Mouse (Mus musculus): ENCODE results near the gene Dpysl5.
"Not testable (repeated sequence)": the region's sequence is repeated elsewhere in the genome, so short reads cannot be mapped to it uniquely, and the experiment has no call there.

The Dpysl5 gene

GRCm38 (mm10) chr5:30711147-30712001 lies at the start of gene Dpysl5:
Dpysl5 (plus strand) TSS chr5:30711564.
- DNase-seq (ENCODE audit: low read depth, low spot score): peak; percentile 97

DNA sequence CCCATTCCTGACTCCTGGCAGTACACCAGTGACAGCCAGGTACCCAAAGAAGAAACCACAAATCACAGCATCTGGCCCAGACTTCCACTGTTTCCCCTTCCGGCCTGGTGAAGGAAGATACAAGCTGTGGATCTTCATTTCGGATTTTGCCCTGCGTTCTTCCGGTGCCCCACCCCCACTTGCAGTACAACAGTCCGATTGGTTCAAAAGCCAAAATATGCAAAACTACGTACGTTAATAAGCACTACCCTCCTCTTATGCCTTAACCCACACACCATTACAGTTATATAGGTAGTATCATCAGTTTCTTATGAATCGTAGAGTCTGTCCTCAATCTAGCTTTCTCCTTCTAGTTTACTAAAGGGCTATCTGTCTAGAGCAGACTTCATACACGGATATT lies 46.0 kb upstream of the Dpysl5 start:
- DNase-seq (ENCODE audit: low read depth, low spot score): no peak

GRCm38 (mm10) chr5:30665968-30666367 lies 45.4 kb upstream of the Dpysl5 start:
- peak; percentile 78 for DNase-seq (ENCODE audit: low read depth, low spot score)

DNA sequence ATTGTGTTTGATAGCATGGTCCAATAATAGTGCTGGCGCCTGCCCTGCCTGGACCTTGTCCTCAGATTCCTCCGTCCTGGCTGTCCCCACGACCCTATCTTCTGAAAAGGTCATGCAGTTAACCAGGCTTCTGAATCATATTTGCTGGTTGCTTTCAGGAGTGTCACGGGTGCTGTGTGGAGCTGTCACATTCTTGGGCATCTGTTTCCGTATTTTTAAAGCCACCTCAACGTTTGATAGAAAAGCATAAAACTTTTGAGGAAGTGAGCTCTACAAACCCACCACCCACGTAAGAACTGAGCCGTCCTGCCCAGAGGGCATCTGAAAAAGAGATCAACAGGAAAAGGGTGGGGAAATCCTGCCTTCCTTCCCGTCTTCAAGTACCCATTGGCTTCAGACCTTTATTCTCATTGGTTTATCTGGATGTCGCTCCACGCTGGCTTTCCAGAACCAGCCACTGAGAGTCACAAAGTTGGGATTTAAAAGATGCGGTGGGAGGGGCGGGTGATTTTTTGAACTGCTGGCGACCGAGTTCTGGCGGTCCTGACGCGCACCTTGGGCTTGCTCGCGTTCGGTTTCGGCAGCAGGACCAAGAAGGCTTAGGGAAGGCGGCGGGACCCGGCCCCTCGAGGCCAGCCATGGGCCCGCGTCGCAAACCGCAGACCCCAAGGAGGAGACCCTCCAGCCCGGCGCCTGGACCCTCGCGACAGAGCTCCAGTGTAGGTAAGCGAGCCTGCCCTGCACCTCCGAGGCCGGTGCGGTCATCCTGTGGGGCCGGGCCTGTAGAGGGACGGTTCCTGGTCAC lies 44.8 kb upstream of the Dpysl5 start, which contains the start of gene Cenpa:
Cenpa (plus strand) TSS at position 387 of the 805 bp plus-strand sequence.
- DNase-seq (ENCODE audit: low read depth, low spot score): peak; percentile 98

GRCm38 (mm10) chr5:30667215-30667614 lies 44.1 kb upstream of the Dpysl5 start:
- DNase-seq (ENCODE audit: low read depth, low spot score): no peak

DNA sequence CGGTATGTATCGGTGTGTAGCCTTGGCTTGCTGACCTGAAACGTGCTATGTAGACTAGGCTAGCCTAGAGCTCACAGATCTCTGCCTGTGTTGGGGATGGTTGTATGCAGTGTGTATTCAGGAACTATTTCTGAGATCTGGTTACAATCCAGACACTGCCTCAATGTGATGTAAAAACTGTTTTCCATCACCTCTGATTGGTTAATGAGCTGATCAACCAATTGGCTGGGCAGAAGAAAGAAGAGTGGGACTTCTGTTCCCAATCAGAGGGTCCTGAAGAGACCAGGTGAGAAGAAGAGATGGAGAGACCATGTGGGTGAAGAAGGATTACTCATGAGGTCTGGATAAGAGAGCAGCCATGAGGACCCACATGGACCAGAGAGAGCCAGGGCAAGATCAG lies 43.7 kb upstream of the Dpysl5 start:
- no peak for DNase-seq (ENCODE audit: low read depth, low spot score)

- DNase-seq (ENCODE audit: low read depth, low spot score): no peak
Measured at GRCm38 (mm10) chr5:30668637-30669495, 42.5 kb upstream of the Dpysl5 start.

GRCm38 (mm10) chr5:30669496-30669830 lies 41.9 kb upstream of the Dpysl5 start:
- DNase-seq (ENCODE audit: low read depth, low spot score): no peak

GRCm38 (mm10) chr5:30670091-30670490 lies 41.3 kb upstream of the Dpysl5 start:
- no peak for DNase-seq (ENCODE audit: low read depth, low spot score)

GRCm38 (mm10) chr5:30674001-30674400 lies 37.4 kb upstream of the Dpysl5 start:
- DNase-seq (ENCODE audit: low read depth, low spot score): no peak

DNA sequence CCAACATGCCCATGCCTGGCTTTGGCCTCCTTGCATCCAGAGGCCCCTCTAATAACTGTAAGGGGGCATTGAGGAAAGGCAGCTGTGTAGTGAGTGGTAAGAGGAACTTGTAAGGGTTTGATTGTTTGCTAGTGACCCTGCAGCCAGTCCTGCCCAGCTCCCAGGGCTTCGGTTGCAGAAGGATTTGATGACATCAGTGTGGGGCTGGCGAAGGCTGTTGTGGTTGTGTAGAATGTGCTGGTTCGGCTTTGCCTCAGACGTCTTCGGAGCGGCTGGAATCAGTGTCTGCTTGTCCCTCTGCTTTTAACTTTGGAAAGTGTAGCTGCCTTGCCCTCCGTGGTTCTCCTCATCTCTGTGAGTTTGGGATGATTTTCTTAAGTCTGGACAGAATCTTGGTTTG lies 34.6 kb upstream of the Dpysl5 start:
- no peak for DNase-seq (ENCODE audit: low read depth, low spot score)

GRCm38 (mm10) chr5:30678069-30678468 lies 33.3 kb upstream of the Dpysl5 start:
- not testable (repeated sequence) for DNase-seq (ENCODE audit: low read depth, low spot score)

DNA sequence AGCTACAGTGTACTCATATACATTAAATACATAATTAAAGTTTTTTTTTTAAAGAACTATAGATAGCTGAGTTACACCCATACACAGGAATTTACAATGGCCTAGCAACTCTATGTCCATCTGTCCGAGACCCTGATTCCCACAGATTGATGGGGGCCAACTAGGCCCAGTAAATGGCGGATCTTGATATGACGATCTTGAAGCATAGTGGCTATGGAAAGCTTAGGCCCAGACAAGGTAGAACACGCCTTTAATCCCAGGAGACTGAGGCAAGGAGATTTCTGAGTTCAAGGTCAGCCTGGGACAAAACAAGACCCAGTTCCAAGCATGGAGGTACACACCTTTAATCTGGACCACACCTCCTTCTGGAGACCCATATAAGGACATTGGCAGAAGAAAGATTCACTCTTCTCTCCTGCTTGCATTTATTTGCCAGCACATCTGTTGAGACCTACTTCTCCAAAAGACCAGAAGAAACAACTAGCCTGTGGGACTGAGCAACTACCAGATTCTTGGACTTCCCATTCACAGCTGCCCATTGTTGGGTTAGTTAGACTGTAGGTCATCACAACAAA lies 32.6 kb upstream of the Dpysl5 start:
- no peak for DNase-seq (ENCODE audit: low read depth, low spot score)

DNA sequence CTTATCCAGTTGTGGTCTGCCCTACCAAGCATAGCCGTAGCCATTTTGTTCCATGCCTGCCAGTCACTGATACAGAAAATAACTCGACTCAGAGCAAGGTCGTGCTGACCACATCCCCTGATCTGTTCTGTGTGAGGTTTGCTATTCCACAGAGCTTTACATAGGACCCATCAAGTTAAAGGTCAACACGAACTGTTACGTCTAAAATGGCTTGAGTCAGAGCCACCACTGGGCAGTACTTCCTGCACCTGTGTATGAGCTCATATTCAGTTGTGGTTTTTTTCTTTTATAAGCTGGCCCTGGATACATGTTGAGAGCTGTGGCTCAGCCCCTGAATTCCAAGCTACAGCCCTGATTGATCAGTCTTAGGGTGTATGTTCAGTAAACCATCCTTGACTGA lies 31.8 kb upstream of the Dpysl5 start:
- no peak for DNase-seq (ENCODE audit: low read depth, low spot score)

DNA sequence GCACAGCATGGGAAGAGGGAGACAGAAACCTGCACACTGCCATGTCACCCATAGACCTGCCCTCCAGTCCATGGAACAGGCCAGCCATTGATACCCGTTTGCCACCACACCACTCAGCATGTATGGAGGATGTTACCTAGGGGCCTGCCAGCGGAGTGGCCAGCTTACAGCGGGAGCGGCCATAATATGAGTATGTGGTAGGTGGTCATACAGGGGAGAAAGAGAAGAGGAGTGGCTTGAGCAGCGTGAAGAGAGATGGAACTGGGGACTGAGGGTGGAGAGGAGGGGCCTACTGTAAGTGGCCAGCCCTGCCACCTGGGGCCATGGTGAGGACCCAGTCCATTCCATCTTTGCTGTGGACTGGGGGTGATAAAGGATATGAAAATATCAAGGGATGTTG lies 29.4 kb upstream of the Dpysl5 start:
- DNase-seq (ENCODE audit: low read depth, low spot score): no peak

DNA sequence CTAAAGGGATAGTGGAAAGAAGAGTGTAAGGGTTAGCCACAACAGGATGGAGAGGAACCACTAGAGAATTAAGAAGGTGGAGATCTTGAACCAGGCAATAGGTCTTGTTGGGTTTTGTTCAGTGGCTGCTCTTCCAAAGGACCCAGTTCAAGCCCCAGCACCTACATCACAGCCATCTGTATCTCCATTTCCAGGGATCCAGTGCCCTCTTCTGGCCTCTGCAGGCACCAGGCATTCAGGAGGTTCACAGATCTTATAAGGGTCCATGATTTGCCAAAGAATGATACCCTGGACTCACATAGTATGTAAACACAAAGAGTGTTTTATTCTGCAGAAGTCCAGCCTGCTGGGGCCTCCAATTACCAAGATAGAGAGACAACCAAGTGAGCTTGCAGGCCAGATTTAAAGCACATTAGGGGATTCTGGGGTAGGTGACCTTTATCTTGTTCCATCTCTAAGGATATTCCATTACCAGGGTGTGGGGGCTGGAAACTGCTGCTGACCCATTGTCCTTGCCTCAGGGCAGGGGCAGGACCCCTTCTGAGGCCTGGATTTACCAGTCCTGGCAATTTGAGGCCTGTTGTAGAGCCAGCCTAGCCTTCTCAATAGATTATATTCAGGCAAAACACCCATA lies 28.3 kb upstream of the Dpysl5 start:
- peak; percentile 17 for DNase-seq (ENCODE audit: low read depth, low spot score)

DNA sequence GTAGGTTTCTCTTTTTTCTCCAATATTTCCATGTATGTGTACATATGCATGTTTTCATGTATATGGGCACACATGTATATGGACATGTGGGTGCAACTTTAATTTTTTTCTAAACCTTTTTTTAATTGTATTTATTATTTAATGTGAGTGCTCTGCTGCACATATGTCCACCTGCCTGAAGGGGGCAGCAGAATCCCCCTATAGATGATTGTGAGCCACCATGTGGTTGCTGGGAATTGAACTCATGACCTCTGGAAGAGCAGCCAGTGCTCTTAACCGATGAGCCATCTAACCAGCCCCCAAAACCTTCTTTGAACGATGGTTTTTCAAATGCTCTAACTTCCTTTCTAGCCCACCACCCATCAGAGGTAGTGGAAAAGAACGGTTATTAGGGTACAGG lies 27.4 kb upstream of the Dpysl5 start:
- no peak for DNase-seq (ENCODE audit: low read depth, low spot score)

GRCm38 (mm10) chr5:30686781-30687180 lies 24.6 kb upstream of the Dpysl5 start:
- DNase-seq (ENCODE audit: low read depth, low spot score): peak; percentile 74

- no peak for DNase-seq (ENCODE audit: low read depth, low spot score)
Measured at GRCm38 (mm10) chr5:30700361-30701000, 10.9 kb upstream of the Dpysl5 start.

- DNase-seq (ENCODE audit: low read depth, low spot score): not testable (repeated sequence)
Measured at GRCm38 (mm10) chr5:30701373-30701772, 10.0 kb upstream of the Dpysl5 start.

All from brain, adult 2 months (tissue).